Mouse (Mus musculus) left cerebral cortex, postnatal 36 days (tissue): ENCODE results near the gene Ddx6. TPM values are rescaled to one million over a fixed set of nuclear protein-coding genes. Genes with fewer than 3 reads are reported as not detected.
"Not testable (repeated sequence)": the region's sequence is repeated elsewhere in the genome, so short reads cannot be mapped to it uniquely, and the experiment has no call there.

Experiments used
- DNase-seq, 2 experiments: peaks; one replicate each; pipeline ENCODE4 v3.0.0; 2021 to 2022; ENCODE audit warnings: low spot score in 2 of 2, mixed read lengths in 1 of 2
- intact Hi-C: fragments of 180-260 bp; cut with DNase I; formaldehyde crosslinking; loops from one replicate; pipeline ENCODE4 v1.15.1; 2025
- total RNA-seq, 2 experiments: library from RNA; stranded (reverse); gene quantifications; 2 replicates each; pipeline ENCODE4 v1.2.3; 2021

Gene Ddx6
- total RNA-seq, 2 experiments from 2014 or later, result 128 to 140 TPM

DNA sequence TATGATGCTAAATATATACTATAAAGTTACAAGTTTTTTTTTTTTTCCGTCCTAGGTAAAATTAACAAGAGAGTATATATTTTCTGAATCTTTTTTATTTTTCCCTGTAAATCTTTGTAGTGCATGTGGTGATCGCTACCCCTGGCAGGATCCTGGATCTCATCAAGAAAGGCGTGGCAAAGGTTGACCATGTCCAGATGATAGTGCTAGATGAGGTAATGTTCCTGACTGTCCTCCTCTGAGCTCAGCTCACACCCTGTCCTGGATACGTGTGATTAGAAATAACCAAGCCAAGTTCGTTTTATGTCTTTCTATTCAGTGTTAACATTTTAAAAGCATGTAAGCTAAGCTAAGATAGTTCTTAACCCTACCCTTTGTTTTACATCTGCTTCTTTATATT is 21.6 kb downstream of the Ddx6 start:
- no peak for DNase-seq
- intact Hi-C loops, result no loop called here

DNA sequence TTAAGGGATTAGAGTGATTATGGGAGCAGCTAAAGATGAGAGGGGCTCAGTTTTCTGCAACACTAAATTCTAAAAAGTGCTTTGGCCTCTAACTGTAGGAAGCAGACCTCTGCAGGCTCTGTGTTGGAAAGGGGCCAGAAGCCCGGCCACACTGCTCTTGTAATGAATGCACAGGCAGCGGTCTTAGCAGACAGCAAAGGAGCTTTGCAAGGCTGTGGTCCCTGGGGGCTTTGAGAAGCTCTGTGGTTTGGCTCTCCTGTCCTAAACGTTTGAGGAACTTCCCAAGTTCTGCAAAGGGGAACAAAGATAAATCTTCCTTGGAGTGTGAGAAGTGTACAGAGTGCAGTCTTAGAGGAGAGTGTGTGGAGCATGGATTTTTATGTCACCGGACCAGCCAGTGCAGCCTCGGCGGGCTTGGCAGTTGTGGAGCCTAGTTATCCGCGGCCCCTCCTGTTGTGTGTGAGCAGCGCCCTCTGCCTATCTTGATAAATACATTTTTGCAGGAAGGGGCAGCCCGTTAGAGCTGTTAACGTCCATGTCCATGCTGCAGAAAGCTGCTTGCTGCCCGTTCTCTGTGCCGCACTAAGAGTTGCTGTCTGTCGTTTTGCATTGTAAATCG is 33.0 kb downstream of the Ddx6 start:
- no peak for DNase-seq
- intact Hi-C loops, result no loop called here

DNA sequence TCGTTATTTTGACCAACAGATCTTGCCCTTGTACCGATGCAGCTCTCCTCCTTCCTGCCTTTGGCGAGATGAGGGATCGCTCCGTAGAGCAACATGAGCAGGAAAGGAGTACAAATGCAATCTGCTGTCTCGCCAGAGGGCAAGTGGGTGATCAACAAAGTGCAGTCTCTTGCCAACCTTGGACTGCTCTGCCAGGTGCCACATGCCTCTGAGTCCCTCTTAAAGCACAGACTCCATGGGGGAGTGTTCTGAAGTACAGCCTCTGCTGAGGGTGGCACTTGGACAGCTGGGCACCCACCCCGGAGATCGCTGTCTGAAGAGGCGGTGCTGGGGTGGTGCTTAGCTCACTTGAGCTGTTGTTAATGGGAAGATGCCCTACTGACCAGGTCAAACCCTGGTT is 34.0 kb downstream of the Ddx6 start:
- DNase-seq, intact Hi-C loops: not testable (repeated sequence)

DNA sequence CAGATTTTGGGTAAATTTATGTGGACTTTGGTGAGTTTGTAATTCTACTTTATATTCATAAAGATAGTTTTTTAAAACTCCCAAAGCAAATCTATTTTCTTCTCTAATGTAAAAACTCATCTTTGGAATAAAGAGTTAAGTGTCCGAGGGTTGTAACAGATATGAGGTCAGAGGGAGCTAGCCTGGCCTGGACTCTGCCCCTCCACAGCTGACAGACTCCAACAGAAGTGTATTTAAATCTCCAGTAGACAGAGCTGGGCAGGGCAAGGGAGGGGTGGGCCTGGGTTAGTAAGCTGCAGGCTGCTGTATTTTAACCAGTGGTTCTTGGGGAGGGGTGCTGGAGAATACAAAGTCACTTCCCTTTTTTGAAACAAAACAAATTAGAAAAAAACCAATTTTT is 35.3 kb downstream of the Ddx6 start:
- intact Hi-C loops, DNase-seq: not testable (repeated sequence)

DNA sequence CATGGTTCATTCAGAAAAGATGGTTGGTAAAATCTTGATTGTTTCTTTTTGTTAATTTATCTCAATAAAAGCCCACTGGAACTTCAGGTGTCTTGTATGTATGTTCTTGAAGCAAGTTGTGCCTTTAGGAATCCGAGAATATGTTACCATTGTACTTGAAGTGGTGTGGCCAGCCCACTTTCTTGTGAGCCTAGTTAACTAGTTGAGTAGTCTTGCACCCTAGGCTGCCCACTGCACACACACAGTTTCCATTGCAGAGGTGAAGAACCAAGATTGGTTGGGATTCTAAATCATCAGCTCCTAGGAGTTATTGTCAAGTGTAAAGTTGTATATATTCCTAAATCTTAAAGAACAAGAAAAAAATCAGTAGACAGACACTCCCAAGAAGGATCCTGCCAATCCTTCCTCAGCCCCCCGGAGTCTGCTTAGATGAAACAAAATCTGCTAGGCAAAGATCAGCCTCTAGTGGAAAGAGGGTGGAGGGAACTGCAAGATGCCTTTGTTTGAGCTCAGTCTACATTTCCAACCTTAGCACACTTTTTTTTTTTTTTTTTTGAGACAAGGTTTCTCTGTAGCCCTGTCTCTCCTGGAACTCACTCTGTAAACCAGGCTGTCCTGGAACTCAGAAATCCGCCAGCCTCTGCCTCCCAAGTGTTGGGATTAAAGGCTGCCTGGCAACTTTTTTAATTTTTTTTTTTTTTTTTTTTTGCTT is 36.1 kb downstream of the Ddx6 start:
- intact Hi-C loops, result no loop called here
- DNase-seq, result no peak

DNA sequence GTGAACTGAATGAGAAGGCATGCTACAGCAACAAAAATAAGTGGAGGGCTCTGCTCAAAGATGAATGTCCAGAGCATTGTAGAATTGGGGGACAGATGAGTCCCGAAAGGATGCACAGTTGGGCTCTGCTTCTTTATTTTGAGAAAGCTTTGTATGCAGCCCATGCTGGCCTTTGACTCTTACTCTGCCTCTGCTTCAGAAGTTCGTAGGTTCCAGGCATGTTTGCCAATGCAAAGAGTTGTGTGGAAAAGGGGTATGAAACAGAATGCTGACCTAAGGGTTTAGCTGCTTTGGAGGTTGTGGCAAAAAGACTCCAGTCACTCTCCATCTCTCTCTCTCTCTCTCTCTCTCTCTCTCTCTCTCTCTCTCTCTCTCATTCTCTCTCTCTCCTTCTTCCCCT is 36.9 kb downstream of the Ddx6 start:
- intact Hi-C loops, result no loop called here
- no peak for DNase-seq

DNA sequence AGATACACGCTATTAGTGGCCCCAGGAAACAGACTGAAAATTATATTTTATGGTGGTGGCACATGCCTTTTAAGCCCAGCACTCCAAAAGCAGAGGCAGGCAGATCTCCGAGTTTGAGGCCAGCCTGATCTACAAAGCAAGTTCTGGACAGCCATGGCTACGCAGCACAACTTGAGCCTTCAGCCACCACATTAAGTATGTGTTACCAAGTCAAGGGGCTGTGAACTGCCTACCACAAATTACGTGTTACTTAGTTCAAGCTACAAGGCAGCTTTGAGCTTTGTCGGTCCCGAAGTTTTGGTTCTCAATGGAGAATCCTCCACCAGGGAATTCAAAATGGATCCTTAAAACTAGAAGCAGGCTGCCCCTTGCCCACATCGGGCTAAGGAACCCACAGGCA is 38.4 kb downstream of the Ddx6 start:
- intact Hi-C loops, result no loop called here

DNA sequence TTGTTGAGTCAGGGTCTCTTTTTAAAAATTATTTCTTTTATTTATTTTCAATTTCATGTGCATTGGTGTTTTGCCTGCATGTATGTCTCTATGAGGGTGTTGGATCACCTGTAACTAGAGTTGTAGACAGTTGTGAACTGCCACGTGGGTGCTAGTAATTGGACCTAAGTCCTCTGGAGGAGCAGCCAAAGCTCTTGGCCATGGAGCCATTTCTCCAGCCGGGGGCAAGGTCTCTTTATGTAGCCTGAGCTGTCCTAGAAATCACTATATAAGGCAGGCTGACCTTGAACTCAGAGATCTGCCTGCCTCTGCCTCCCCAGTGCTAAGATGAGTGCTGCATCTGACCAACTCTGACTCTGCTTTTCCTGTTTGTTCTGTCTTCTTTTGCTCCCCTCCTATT is 39.5 kb downstream of the Ddx6 start:
- DNase-seq, result no peak
- intact Hi-C loops, result no loop called here

More for the DNA sequence above, 38.4 kb downstream of the Ddx6 start:
- DNase-seq, result no peak

DNA sequence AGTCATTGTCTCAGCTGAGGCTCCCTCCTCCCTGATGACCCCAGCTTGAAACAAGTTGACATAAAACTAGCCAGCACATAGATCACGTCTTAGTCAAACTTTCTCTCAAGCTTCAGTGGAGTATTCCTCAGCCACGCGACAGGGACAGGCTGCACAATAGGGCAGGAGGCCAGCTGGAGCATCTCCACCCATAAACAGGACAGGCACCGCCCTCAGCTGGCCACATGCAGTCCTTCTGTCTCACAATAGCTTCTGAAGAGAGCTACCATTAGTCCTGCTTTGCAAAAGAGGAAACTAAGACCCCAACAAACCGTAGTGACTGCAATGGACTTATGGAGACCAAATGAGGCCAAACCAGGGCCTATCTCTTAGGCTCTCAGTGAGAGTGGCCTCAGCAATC is 40.8 kb downstream of the Ddx6 start:
- DNase-seq, result no peak
- intact Hi-C loops, result no loop called here

DNA sequence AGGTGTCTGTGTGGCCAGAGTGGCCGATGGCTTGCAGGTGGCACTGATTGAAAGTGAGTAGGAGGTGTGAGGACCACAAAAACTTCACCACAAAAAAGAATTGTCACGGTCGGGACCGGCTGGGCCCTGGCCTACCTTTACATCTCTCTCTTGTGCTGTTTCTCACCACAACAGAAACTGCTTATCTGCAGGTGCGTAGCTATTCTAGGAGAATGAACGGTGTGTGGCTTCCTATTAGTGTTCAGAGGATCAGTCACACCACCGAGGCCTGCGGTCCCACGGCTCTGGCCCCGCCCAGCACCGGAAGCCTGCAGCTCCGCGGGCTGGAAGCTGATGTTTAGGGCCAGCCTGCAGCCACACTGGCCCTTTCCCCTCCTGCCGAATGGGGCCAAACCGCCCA is 41.2 kb downstream of the Ddx6 start:
- intact Hi-C loops, result no loop called here
- DNase-seq, result no peak

DNA sequence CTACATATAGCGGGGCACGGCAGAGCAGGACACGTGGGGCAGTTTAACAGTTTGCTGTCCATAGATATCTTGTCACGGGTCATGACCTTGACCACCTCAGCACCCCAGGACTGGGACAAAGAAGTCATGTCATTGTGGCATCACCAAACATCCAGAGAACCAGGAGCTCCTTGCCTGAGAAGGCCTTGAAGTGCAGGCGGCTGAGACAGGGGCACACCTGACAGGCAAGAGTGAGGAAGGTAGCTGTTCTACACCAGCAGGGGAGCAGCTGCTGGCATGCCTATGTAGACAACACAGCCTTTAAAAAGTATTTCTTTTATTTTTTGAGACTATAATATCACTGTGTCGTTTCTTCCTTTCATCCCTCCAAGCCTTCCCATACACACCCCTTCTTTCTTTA is 41.7 kb downstream of the Ddx6 start:
- intact Hi-C loops, result no loop called here

DNA sequence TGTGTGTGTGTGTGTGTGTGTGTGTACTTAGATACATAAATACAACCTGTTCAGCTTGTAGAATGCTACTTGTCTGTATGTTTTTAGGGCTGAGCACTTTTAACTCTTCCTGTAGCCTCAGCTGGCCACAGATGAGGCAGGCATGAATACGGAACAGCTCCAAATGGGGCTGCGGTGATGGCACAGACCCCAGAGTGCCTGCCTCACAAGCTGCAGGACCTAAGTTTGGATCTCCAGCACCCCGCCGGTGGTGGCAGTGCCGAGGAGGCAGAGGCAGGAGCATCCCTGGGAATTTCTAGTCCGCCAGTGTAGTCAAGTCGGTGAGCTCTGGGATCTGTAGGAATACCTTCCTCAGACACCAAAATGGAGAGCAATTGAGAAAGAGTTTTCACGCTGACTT is 42.3 kb downstream of the Ddx6 start:
- DNase-seq, result no peak
- intact Hi-C loops, result no loop called here

More for the DNA sequence above, 41.7 kb downstream of the Ddx6 start:
- no peak for DNase-seq

DNA sequence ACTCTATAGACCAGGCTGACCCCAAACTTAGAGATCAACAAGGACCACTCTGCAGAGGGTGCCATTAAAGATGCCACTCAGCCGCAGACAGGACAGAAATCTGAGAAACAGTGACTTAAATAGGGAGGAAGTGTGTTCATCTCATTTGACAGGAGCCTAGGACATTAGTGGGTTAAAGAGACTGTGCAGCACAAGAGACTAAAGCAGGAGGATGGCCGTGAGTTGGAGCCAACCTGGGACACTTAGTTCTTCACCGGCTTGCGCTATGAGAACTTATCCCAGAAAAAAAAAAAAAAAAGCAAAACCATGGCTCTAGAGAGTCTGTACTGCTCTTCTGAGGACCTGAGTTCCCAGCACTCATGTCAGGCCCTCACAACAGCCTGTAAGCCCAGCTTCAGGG is 43.0 kb downstream of the Ddx6 start:
- intact Hi-C loops, result no loop called here

DNA sequence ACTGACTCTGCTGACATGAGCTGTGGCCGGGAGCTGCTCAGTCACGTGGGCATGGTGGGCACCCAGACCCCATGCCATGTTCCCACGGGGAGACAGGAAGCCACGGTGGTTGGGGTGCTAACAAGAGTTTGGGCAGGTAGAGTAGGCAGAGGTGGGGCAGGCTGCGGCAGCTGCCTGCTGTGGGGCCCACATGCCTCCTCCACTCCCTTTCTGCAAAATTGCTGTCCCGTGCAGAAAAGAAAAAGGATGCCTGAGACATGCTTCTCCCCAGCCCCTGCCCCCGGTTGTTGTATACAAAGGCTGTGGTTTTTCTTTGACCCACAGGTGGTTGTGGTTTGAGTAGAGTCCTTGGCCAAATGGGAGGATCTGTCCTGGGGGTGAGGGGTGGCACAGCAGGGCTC is 44.2 kb downstream of the Ddx6 start:
- no peak for DNase-seq
- intact Hi-C loops, result no loop called here

More for the DNA sequence above, 43.0 kb downstream of the Ddx6 start:
- no peak for DNase-seq

DNA sequence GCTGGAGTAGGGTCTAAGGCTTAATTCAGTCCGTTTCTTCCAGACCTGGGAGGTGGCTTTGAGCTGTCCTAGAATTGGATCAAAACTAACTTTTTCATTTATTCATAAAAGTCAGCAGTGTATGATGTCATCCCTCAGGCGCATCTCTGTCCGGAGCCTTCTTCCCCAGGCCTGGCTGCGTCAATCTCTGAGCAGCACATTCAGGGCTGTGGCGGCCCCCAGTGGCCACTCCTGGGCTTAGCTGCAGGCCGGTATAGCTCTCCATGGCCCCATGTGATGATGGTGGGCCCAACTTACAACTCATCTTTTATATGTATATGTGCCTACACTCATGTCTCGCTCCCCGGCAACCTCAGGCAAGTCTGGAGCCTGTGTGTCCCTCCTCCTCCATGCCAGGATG is 47.3 kb downstream of the Ddx6 start:
- intact Hi-C loops, result loop anchor here (1.0 kb wide), 1 partner anchor 198 kb away; the partner anchor contains the start of gene Upk2
- DNase-seq, result peak; percentile 50 to 61

DNA sequence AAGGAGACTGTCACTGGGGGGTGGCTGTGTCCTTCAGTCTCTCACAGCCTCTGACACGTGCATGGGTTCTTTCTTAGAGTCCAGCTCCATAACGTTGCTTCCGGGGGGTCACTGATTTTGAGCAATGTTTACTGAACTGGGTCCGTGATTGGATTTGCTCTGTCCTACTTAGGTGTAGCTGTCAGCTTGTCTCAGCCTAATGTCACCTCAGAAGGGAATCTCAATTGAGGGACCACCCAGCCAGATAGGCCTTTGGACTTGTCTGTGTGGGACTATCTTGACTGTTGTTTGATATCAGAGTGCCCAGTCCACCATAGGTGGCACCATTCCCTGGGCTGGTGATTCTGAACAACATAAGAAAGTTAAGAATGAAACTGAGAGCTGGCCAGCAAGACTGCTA is 49.2 kb downstream of the Ddx6 start:
- DNase-seq, result no peak
- intact Hi-C loops, result no loop called here

DNA sequence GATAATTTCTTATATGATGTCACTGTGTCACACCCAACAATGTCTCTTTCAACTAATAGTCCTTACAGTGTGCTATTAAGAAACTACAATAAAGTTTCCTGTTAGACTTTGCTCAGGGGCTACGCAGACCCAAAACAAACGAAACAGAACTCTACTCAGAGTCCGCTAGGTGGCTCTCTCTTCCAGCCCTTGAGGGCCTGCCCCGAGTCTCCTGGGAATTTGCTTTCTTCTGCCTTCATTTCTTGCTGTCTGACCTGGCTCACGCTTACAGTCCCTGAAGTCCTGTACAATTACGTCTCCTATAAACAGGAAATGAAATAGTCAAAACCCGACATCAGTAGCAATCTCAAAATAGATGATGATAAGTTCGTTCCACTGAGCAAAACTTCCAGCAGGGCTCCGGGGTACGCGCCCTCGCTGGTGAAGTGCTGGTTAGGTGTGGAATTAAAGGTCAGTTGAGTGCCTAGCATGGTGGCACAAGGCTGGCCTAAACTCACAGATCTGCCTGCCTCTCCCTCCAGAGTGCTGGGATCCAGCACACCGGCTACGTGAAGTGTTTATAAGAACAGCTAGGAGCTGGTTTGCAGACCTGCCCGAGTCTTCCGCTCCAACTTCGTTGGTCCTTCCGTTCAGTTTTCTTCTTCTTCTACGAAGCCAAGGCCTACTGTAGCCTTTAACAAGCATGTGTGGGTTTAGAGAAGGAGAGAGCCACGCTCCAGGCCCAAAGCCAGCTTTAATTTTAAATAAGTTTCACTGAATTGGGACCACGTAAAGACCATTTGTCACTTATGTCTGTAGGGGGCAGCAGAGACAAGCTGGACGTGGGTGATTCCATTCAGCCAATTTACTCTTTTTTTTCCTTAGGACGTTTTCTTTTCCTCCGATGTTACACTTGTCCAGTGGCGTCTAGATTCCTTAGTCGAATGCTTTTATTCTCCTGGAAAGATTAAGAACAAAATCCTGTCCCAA is 50.7 kb downstream of the Ddx6 start:
- intact Hi-C loops, result loop anchor here (1.0 to 5.0 kb wide), 2 partner anchors 30 to 82 kb away; partner anchors contain the start of gene Phldb1
- peak; percentile 40 to 46 for DNase-seq

DNA sequence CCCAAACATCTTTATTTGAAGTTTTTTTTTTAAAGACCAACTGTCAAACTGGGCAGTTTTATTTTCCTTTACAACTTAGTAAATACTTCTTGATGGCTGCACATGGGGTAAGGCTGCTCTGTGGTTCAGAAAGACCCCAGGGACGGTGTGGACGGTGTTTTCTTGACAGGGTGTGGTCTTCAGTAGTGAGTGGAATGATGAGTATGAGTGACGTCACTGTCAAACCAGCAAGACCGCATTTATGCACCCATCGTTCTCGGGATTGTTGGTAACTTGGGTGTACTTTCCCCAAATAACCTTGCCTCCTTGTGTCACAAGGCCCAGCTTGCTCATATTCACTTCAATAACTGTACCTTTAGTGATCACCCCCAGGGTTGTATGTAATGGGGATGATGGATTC is 59.0 kb downstream of the Ddx6 start:
- intact Hi-C loops, result no loop called here
- no peak for DNase-seq

DNA sequence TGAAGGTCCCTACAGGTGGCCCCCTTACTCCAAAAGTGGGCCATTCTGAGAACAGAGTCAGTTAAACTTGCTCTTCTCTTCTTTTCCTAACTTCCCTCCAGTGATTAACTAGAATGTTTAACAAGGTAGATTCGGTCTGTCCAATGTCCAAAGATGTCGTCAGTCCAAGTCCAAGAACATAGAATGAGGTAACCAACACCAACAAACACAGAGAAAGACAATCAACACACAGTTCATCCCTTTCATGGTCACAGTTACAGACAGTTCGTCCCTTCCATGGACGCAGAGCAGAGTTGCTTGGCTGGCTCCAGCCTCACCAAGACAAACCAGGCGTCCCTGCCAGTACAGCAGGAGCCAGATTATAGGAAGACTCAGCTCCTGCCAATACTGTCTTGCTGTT is 66.7 kb downstream of the Ddx6 start:
- DNase-seq, result no peak
- intact Hi-C loops, result no loop called here

DNA sequence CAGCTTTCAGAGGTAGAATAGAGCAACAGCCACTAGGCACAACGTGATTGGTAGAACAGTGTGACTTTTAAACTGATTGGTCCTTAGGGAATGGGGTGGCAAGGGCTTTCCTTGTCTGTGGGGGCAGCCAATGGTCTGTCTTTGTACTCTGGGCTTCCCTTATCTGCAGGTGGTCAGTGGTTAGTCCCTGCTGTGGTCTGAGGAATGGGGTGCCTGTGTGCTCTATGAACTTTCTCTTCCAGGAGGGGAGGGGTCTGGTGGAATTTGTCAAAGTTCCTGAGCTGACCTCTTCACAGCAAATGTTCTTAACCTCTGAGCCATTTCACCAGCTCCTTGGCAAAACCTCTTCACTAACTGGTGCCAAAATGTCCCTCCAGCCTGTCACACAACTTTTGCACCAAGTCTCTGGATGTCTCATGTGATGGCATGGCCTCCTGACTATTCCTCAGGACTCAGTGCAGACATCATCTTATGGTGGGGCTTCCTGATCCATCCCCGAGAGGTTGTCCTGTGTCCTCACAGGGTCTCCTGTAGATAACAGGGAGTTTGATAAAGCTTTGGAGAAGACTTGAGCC is 67.7 kb downstream of the Ddx6 start:
- intact Hi-C loops, result no loop called here
- no peak for DNase-seq
